Mouse (Mus musculus) heart, embryonic 15.5 days (tissue): Measurements from ENCODE around the gene Ttc4. TPM values are rescaled to one million over a fixed set of nuclear protein-coding genes. Genes with fewer than 3 reads are reported as not detected.
A peak's percentile ranks its signal among the peaks of the same experiment; 100 is the strongest.

Experiments
- ATAC-seq: fragments of 200-750 bp; cut with Nextera tagmentation; replicated peaks from 2 replicates; pipeline ENCODE4 v1.8.0; 2017; ENCODE audit warnings: low read depth, moderate TSS enrichment; ENCODE audit not compliant: insufficient number of reproducible peaks, insufficient read depth, low FRiP score
- H3K27ac ChIP-seq: fragments of 300-500 bp; sonication (generic); 2 replicates; pipeline ENCODE4 v1.5.1; 2015; ENCODE audit warnings: mild to moderate bottlenecking, inconsistent platforms
- H3K27me3 ChIP-seq: fragments of 300-500 bp; sonication (generic); 2 replicates; pipeline ENCODE4 v1.6.1; 2015; ENCODE audit warnings: inconsistent platforms
- H3K36me3 ChIP-seq: fragments of 300-500 bp; sonication (generic); 2 replicates; pipeline ENCODE4 v1.6.1; 2015; ENCODE audit warnings: mild to moderate bottlenecking, inconsistent platforms
- H3K4me1 ChIP-seq: fragments of 300-500 bp; sonication (generic); replicated peaks from 2 replicates; pipeline ENCODE4 v1.6.1; 2015; ENCODE audit warnings: inconsistent platforms
- H3K4me2 ChIP-seq: fragments of 300-500 bp; sonication (generic); 2 replicates; pipeline ENCODE4 v1.6.1; 2015; ENCODE audit warnings: inconsistent platforms, mild to moderate bottlenecking, moderate library complexity
- H3K4me3 ChIP-seq: fragments of 300-500 bp; sonication (generic); 2 replicates; pipeline ENCODE4 v1.5.1; 2015; ENCODE audit warnings: mild to moderate bottlenecking, inconsistent platforms
- H3K9ac ChIP-seq: fragments of 300-500 bp; sonication (generic); 2 replicates; pipeline ENCODE4 v1.6.1; 2015; ENCODE audit warnings: mild to moderate bottlenecking, inconsistent platforms
- H3K9me3 ChIP-seq: fragments of 300-500 bp; sonication (generic); replicated peaks from 2 replicates; pipeline ENCODE4 v1.6.1; 2016; ENCODE audit warnings: inconsistent platforms
- WGBS: fragments of 180-500 bp; shearing (Covaris S2); methylation state at CpG from one replicate; pipeline ENCODE4 v1.1.7; 2015; ENCODE audit warnings: mixed read lengths; 5-methylcytosine and 5-hydroxymethylcytosine counted together
- polyA plus RNA-seq: library from polyadenylated mRNA; unstranded; fragments of >200 nt; fragmentation: Nextera tagmentation; extraction: Ambion mirVana; gene quantifications from 2 replicates; pipeline ENCODE4 v1.2.1, GENCODE M21; 2015

The Ttc4 gene
- polyA plus RNA-seq, 1 experiment from 2014 or later = 46.8 TPM

DNA sequence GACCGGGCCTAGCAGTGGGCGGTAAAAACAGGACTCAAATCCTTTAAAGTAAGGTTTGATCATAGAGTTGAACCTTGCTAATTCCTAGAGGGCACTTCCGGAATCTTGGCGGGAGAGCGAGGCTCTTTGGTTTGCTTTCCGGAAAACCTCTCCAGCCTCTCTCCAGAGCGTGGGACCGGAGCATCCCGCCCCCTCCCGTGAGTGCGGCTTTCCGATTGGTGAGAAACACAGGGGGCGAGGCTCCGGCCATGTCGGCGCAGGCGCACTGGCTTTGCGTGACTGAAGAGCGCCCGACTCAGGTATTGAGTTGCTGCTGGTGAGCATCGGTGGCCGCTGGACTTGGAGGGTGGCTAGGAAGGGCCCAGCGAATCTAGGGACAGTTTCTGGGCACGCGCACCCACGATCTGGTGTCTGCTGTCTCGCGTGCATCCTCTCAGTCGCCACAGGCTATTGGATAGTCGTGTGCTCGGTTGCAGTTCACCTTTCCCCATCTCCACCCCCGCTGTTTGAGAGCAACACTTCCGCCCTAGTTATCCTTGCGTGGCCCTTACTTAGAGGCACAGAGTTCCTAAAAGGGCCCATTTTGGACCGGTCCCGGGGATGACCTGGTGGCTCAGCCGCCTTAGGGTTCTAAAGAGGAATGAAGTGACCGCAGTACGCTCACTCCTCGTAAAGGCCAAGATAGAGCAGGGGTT is 27.8 kb downstream of the Ttc4 start, which contains the start of gene Pars2:
Pars2 (plus strand) TSS at position 237 of the 695 bp plus-strand sequence.
- WGBS = 3% methylated on average over 40 of the region's 40 CpGs
- Histone ChIP-seq H3K9ac (peak within 1 kb of the TSS; percentile 64), H3K27ac (peak within 1 kb of the TSS; percentile 48; the same call in 1 of the 2 replicates), H3K9me3 (no peaks in the 10 kb centered on the region), H3K4me2 (peak within 1 kb of the TSS; percentile 89), H3K27me3 (peaks cover 19% of the 10 kb centered on the region), H3K36me3 (peaks cover 8% of the 10 kb centered on the region; the same call in 1 of the 2 replicates), H3K4me3 (peak within 1 kb of the TSS; percentile 67), H3K4me1 (peaks cover 7% of the 10 kb centered on the region)
- ATAC-seq = peak; percentile 99

DNA sequence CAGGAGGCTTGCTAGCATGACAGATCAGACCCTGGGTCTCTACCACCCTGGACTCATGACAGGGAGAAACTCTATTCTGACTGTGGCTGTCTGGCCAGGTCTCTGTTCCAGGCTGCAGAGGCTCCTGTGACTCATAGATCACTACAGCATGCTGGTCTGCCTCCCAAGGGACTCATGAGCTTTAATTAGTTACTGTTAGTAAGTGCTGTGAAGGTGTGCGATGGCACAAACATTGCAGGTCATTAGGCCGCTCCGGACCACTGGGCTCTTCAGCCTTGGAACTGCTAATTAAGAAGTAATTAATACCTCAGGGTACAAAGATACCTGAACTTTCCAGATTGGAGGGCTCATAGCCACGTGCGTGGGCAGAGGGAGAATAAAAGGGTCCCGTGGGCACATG is 31.6 kb downstream of the Ttc4 start:
- WGBS = 74% methylated on average over 6 of the region's 6 CpGs
- H3K27ac ChIP-seq = no peak overlapping the region

GRCm38 (mm10) chr4:106645797-106646196 is 32.9 kb downstream of the Ttc4 start:
- Histone ChIP-seq H3K9ac (no peak overlapping the region), H3K27me3 (peaks cover 19% of the 10 kb centered on the region), H3K4me1 (peaks cover 7% of the 10 kb centered on the region), H3K4me2 (no peak overlapping the region), H3K27ac (no peak overlapping the region), H3K36me3 (no peaks in the 10 kb centered on the region), H3K9me3 (no peaks in the 10 kb centered on the region), H3K4me3 (no peak overlapping the region)
- ATAC-seq = no peak
- 69% methylated on average over 5 of the region's 5 CpGs for WGBS

More for the DNA sequence above, 31.6 kb downstream of the Ttc4 start:
- no peaks in the 10 kb centered on the region for H3K9me3 ChIP-seq
- H3K27me3 ChIP-seq = peaks cover 19% of the 10 kb centered on the region
- H3K4me1 ChIP-seq = peaks cover 15% of the 10 kb centered on the region
- H3K4me3 ChIP-seq = no peak overlapping the region
- H3K9ac ChIP-seq = no peak overlapping the region
- no peak overlapping the region for H3K4me2 ChIP-seq
- no peaks in the 10 kb centered on the region for H3K36me3 ChIP-seq
- no peak for ATAC-seq

DNA sequence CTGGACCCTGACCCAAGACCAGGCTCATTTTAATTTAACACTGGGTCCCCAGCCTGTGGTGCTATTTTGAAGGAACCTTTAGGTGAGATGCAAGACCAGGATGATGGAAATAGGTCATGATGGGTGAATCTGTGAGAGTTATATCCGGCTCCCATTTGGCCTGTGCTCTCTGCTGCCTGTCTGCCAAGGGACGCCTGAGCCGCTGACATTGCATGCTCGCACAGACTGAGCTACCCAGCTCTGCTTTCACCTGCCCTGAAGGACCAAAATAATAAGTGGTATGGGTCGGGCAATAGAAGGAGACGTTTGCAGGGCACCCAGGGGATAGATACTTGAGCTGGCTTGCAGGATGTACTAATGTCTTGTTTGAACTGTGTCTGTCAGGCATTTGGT is 34.5 kb downstream of the Ttc4 start:
- no peaks in the 10 kb centered on the region for H3K36me3 ChIP-seq
- peaks cover 7% of the 10 kb centered on the region for H3K4me1 ChIP-seq
- H3K9ac ChIP-seq = no peak overlapping the region
- H3K9me3 ChIP-seq = no peaks in the 10 kb centered on the region
- ATAC-seq = no peak
- 59% methylated on average over 6 of the region's 6 CpGs for WGBS
- H3K27ac ChIP-seq = no peak overlapping the region
- peaks cover 16% of the 10 kb centered on the region for H3K27me3 ChIP-seq
- H3K4me3 ChIP-seq = no peak overlapping the region
- no peak overlapping the region for H3K4me2 ChIP-seq

DNA sequence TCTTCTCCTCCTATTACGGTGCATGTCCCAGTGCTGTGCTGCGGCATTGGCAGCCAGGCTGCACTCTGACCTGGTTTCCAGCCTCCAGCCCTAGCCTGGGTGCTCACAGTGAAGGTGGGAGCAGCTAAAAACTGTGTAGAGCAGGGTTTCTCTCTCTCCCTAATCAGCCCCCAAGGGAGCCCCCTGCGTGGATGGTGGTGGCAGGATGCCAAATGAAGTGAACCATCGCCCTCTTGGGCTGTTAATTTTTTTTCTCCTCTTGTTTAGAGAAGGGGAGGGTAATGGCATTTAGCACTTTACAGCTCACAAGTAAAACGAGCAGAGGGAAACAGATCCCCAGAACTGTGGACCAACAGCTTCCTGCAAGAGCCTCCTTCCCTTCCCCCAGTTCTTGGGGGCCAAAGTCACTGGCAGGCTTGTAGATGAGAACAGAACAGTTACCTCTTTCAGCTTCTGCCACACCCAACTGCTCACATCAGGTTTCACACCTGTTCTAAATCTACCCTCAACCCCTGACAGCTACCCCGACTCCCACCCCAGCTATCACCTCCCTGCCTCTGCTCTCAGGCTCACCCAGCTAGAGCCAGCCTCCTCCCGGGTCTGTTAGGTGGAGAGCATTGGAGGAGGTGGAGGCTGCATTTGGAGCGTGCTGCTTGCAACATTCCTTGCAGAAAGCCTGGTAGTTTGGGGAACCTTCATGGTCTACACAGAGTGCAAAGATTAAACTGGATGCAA is 35.1 kb downstream of the Ttc4 start:
- Histone ChIP-seq H3K4me1 (peaks cover 7% of the 10 kb centered on the region), H3K4me3 (no peak overlapping the region), H3K27me3 (peaks cover 10% of the 10 kb centered on the region), H3K36me3 (no peaks in the 10 kb centered on the region), H3K9ac (no peak overlapping the region), H3K9me3 (no peaks in the 10 kb centered on the region), H3K27ac (no peak overlapping the region), H3K4me2 (no peak overlapping the region)
- WGBS = 19% methylated on average over 8 of the region's 8 CpGs
- no peak for ATAC-seq

DNA sequence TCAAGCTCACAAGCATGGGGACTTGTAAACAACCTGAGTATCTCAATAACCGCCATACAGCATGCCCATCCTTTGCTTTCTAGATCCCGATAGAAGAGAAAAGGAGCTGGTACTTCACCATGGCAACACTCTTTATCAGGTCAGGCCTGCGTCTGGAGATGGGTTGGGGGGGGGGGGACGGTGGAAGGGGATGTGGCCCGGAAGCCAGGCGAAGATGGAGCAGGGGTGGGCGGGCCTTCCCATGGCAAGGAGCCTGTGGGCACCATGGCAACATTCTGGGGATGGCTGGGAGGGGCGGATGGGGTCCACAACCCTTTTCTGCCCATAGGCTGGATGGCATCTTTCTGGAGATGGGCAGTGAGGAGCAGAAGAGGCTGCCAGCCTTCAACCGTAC is 44.7 kb downstream of the Ttc4 start:
- H3K27ac ChIP-seq = peak overlapping the region; percentile 46; the same call in 1 of the 2 replicates

DNA sequence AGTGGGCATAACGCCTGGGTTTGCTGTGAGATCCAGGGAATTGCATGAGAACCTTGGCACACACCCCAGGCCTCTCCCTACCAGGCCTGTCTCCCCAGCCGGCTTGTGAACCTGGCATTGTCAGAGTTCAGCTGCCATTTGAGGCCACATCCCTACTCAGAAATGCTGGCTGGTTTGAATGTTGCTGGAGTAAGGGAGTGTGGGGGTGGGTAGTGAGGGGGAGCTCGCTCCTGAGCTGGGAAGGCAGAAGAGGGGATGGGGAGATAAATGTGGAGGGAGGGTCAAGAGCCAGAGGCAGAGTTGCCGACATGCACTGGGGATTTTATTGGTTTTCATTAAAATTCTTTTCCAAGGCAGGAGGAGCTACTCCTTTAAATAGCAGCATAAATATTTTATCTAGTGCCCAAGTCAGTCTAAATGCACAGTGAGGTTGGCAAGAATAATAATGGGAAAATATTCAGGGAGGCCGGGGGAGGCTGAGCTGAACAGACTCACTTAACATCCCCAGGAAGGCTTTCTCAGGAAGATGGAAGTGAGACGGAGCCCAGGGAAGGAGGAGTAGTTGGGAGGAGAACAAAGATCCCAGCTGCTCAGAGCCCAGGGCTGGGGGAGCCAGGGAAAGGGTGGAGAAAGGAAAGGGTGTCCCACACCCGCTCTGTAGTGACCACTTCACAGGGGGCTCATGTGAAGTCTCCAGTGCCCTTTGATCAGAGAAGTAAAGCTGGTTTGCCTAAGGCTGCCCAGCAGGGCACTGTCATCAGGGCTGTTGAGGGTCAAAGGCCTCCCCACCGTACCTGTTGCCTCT is 45.3 kb downstream of the Ttc4 start:
- Histone ChIP-seq H3K4me3 (no peak overlapping the region), H3K9me3 (no peaks in the 10 kb centered on the region), H3K4me1 (0 out of 2 replicates have a peak, but pooled peaks cover 11% of the 10 kb centered on the region), H3K9ac (no peak overlapping the region), H3K27ac (peak overlapping the region; percentile 46; the same call in 1 of the 2 replicates), H3K36me3 (no peaks in the 10 kb centered on the region), H3K27me3 (peaks cover 19% of the 10 kb centered on the region), H3K4me2 (no peak overlapping the region)
- no peak for ATAC-seq
- WGBS = 28% methylated on average over 8 of the region's 8 CpGs

More for the DNA sequence above, 44.7 kb downstream of the Ttc4 start:
- Histone ChIP-seq H3K4me2 (no peak overlapping the region), H3K27me3 (peaks cover 17% of the 10 kb centered on the region), H3K9ac (no peak overlapping the region), H3K9me3 (no peaks in the 10 kb centered on the region), H3K4me1 (0 out of 2 replicates have a peak, but pooled peaks cover 11% of the 10 kb centered on the region), H3K36me3 (no peaks in the 10 kb centered on the region), H3K4me3 (no peak overlapping the region)
- WGBS = 35% methylated on average over 9 of the region's 9 CpGs
- no peak for ATAC-seq

DNA sequence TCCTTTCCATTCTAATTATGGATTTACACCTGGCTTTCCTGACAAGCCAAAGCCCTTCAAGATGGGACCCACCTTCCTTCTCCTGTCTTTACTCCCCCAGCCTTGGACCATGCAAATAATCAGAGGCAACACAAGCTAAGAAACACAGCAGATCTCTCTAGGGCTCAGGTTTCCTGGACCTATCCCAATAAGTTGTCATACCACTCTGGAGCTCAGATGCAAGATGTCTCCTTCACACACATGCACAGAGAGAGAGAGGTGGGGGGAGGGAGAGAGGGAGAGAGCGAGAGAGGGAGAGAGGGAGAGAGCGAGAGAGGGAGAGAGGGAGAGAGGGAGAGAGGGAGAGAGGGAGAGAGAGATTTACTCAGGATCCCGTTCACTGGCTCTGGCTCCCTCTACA is 46.4 kb downstream of the Ttc4 start:
- no peak for ATAC-seq
- no peak overlapping the region for H3K27ac ChIP-seq

GRCm38 (mm10) chr4:106630333-106631220 is 48.2 kb downstream of the Ttc4 start:
- ATAC-seq = no peak; the same call in 1 of the 2 replicates
- H3K9me3 ChIP-seq = no peaks in the 10 kb centered on the region
- H3K4me2 ChIP-seq = no peak overlapping the region
- no peak overlapping the region for H3K9ac ChIP-seq
- H3K27me3 ChIP-seq = peaks cover 36% of the 10 kb centered on the region
- H3K4me1 ChIP-seq = 0 out of 2 replicates have a peak, but pooled peaks cover 11% of the 10 kb centered on the region
- H3K27ac ChIP-seq = no peak overlapping the region
- no peak overlapping the region for H3K4me3 ChIP-seq
- WGBS = 31% methylated on average over 14 of the region's 14 CpGs
- H3K36me3 ChIP-seq = no peaks in the 10 kb centered on the region

More for the DNA sequence above, 46.4 kb downstream of the Ttc4 start:
- Histone ChIP-seq H3K9me3 (no peaks in the 10 kb centered on the region), H3K4me2 (no peak overlapping the region), H3K36me3 (no peaks in the 10 kb centered on the region), H3K27me3 (peaks cover 31% of the 10 kb centered on the region), H3K9ac (no peak overlapping the region), H3K4me3 (no peak overlapping the region), H3K4me1 (0 out of 2 replicates have a peak, but pooled peaks cover 11% of the 10 kb centered on the region)
- WGBS = 40% methylated on average over 2 of the region's 3 CpGs

- no peak overlapping the region for H3K4me2 ChIP-seq
- no peaks in the 10 kb centered on the region for H3K36me3 ChIP-seq
- H3K9me3 ChIP-seq = no peaks in the 10 kb centered on the region
- ATAC-seq = no peak
- no peak overlapping the region for H3K27ac ChIP-seq
- 0 out of 2 replicates have a peak, but pooled peaks cover 11% of the 10 kb centered on the region for H3K4me1 ChIP-seq
- WGBS = 62% methylated on average over 5 of the region's 5 CpGs
- H3K9ac ChIP-seq = no peak overlapping the region
- H3K27me3 ChIP-seq = peaks cover 48% of the 10 kb centered on the region
- no peak overlapping the region for H3K4me3 ChIP-seq
Measured at GRCm38 (mm10) chr4:106629374-106629773, 49.4 kb downstream of the Ttc4 start.
